Comparison of ENCODE assay signal across 9 mouse cellular contexts in genomic region chrX:12081741-12082155, GRCm38 (mm10).
A peak's percentile ranks its signal among the peaks of the same experiment; 100 is the strongest.
DNase-seq lines count a peak whose midpoint lies in the region; ATAC-seq and TF ChIP-seq lines count a peak whose summit lies in the region.
"Had no signal": no experiment of that assay in that cellular context is flagged by ENCODE, and none has a peak within 500 bp of the region (broad histone marks: within the 10 kb centered on the region; RNA-seq: fewer than 3 reads in every experiment).

No protein-coding gene starts in this region.

- WGBS in heart, embryonic 15.5 days: 25% methylated on average over 20 of the region's 22 CpGs
- 15% methylated on average over 22 of the region's 22 CpGs for WGBS in forebrain, embryonic 16.5 days
- WGBS in liver, embryonic 15.5 days (ENCODE audit: insufficient replicate concordance): 11% methylated on average over 22 of the region's 22 CpGs

- intact Hi-C loops in heart, postnatal 10 days (cut with DNase I): loop anchor here (10.0 kb wide), 2 partner anchors 173 to 277 kb away; no protein-coding TSS in a partner anchor

- peak overlapping the region; percentile 78 for H3K4me2 ChIP-seq in heart, embryonic 15.5 days
- peak overlapping the region; percentile 73 for H3K4me2 ChIP-seq in forebrain, embryonic 16.5 days (ENCODE audit: low read length)
- peak overlapping the region; percentile 91 for H3K4me2 ChIP-seq in liver, embryonic 15.5 days

- H3K4me1 ChIP-seq in heart, embryonic 15.5 days (replicated peaks): peaks cover 24% of the 10 kb centered on the region
- H3K4me1 ChIP-seq in E14TG2a.4 (replicated peaks; ENCODE audit: low read depth, low read length): peaks cover 48% of the 10 kb centered on the region
- peaks cover 15% of the 10 kb centered on the region for H3K4me1 ChIP-seq in forebrain, embryonic 16.5 days (replicated peaks; ENCODE audit: control insufficient read depth, insufficient read depth, low read length)
- peaks cover 52% of the 10 kb centered on the region for H3K4me1 ChIP-seq in liver, embryonic 15.5 days (replicated peaks)

- H3K36me3 ChIP-seq in heart, embryonic 15.5 days: no peaks in the 10 kb centered on the region
- no peaks in the 10 kb centered on the region for H3K36me3 ChIP-seq in E14TG2a.4 (ENCODE audit: insufficient read depth, low read length)
- no peaks in the 10 kb centered on the region for H3K36me3 ChIP-seq in forebrain, embryonic 16.5 days (ENCODE audit: control insufficient read depth, insufficient read depth)
- H3K36me3 ChIP-seq in liver, embryonic 15.5 days (replicated peaks): no peaks in the 10 kb centered on the region

- no peak overlapping the region for H3K9ac ChIP-seq in heart, embryonic 15.5 days
- H3K9ac ChIP-seq in forebrain, embryonic 16.5 days (replicated peaks; ENCODE audit: low read depth, low read length): no peak overlapping the region
- no peak overlapping the region for H3K9ac ChIP-seq in liver, embryonic 15.5 days

- peak overlapping the region; percentile 72 for H3K4me3 ChIP-seq in heart, embryonic 15.5 days
- peak overlapping the region; percentile 49; the same call in 1 of the 2 replicates for H3K4me3 ChIP-seq in E14TG2a.4 (replicated peaks; ENCODE audit: low read length)
- no peak overlapping the region for H3K4me3 ChIP-seq in forebrain, embryonic 16.5 days (replicated peaks; ENCODE audit: low read length)
- 0 out of 2 replicates have a peak overlapping the region, but pooled peaks have one; percentile 70 for H3K4me3 ChIP-seq in liver, embryonic 15.5 days (replicated peaks)
- H3K4me3 ChIP-seq: myocyte had no signal

- no peak overlapping the region for H3K27ac ChIP-seq in heart, embryonic 15.5 days
- H3K27ac ChIP-seq in forebrain, embryonic 16.5 days (ENCODE audit: low read length): no peak overlapping the region
- H3K27ac ChIP-seq in liver, embryonic 15.5 days (replicated peaks): no peak overlapping the region

- no peaks in the 10 kb centered on the region for H3K9me3 ChIP-seq in heart, embryonic 15.5 days (replicated peaks)
- no peaks in the 10 kb centered on the region for H3K9me3 ChIP-seq in E14TG2a.4 (ENCODE audit: low read length)
- H3K9me3 ChIP-seq in forebrain, embryonic 16.5 days (ENCODE audit: control insufficient read depth, low read length): no peaks in the 10 kb centered on the region
- no peaks in the 10 kb centered on the region for H3K9me3 ChIP-seq in liver, embryonic 15.5 days (replicated peaks)

- DNase-seq in heart, postnatal 10 days: no peak
- no peak for DNase-seq in ovary, postnatal 10 days (ENCODE audit: low spot score)
- DNase-seq in frontal cortex, postnatal 25 days (ENCODE audit: low spot score in 2 of 2): no peak
- DNase-seq in kidney, adult 18-20 months: no peak

- TF ChIP-seq CTCF in E14TG2a.4 (conservative IDR thresholded peaks at IDR 0.05; ENCODE audit: low read length): no peak

- H3K27me3 ChIP-seq in heart, embryonic 15.5 days: peaks cover 85% of the 10 kb centered on the region
- H3K27me3 ChIP-seq in E14TG2a.4 (ENCODE audit: insufficient read depth, low read length): peaks cover 68% of the 10 kb centered on the region
- peaks cover 18% of the 10 kb centered on the region; the same call in 1 of the 2 replicates for H3K27me3 ChIP-seq in forebrain, embryonic 16.5 days (replicated peaks; ENCODE audit: control insufficient read depth, insufficient read depth, low read length)
- peaks cover 100% of the 10 kb centered on the region for H3K27me3 ChIP-seq in liver, embryonic 15.5 days

- ATAC-seq in heart, embryonic 15.5 days (replicated peaks; ENCODE audit: insufficient number of reproducible peaks, insufficient read depth, low FRiP score, low read depth): no peak
- ATAC-seq in forebrain, embryonic 16.5 days: no peak
- no peak for ATAC-seq in liver, embryonic 15.5 days (ENCODE audit: insufficient read depth)
